24 mouse cellular contexts compared by ENCODE assay signal in genomic region chr4:132484820-132485219, GRCm38 (mm10). TPM values are rescaled to one million over a fixed set of nuclear protein-coding genes. Genes with fewer than 3 reads are reported as not detected.
DNase-seq lines count a peak whose midpoint lies in the region; ATAC-seq and TF ChIP-seq lines count a peak whose summit lies in the region.
"Had no signal": no experiment of that assay in that cellular context is flagged by ENCODE, and none has a peak within 500 bp of the region (broad histone marks: within the 10 kb centered on the region; RNA-seq: fewer than 3 reads in every experiment).

No protein-coding gene starts in this region.

- H3K4me2 ChIP-seq in kidney, embryonic 14.5 days (replicated peaks; ENCODE audit: low read depth, low read length), result no peak overlapping the region
- no peak overlapping the region for H3K4me2 ChIP-seq in intestine, embryonic 14.5 days (ENCODE audit: low read length)
- H3K4me2 ChIP-seq in intestine, postnatal 0 days (replicated peaks; ENCODE audit: low read depth), result no peak overlapping the region
- no peak overlapping the region for H3K4me2 ChIP-seq in liver, embryonic 15.5 days
- H3K4me2 ChIP-seq: embryonic facial prominence, embryonic 15.5 days; forebrain, embryonic 12.5 days; heart, embryonic 13.5 days; hindbrain, embryonic 14.5 days had no signal

- ATAC-seq in kidney, embryonic 14.5 days (ENCODE audit: low FRiP score, low TSS enrichment), result no peak
- 0 out of 2 replicates have a peak, but pooled peaks have one; percentile 53 for ATAC-seq in intestine, embryonic 14.5 days (replicated peaks; ENCODE audit: low FRiP score, low TSS enrichment, low read depth)
- peak; percentile 60 for ATAC-seq in intestine, postnatal 0 days
- peak; percentile 52; the same call in 1 of the 2 replicates for ATAC-seq in liver, embryonic 15.5 days (ENCODE audit: insufficient read depth)
- ATAC-seq: forebrain, postnatal 0 days; Patski had no signal

- WGBS in kidney, embryonic 14.5 days, result 72% methylated on average over 5 of the region's 5 CpGs
- 47% methylated on average over 5 of the region's 5 CpGs for WGBS in intestine, embryonic 14.5 days
- 29% methylated on average over 5 of the region's 5 CpGs for WGBS in intestine, postnatal 0 days
- WGBS in liver, embryonic 15.5 days (ENCODE audit: insufficient replicate concordance), result 56% methylated on average over 5 of the region's 5 CpGs

- peak; percentile 62 to 73 for DNase-seq in kidney, adult 8-10 months
- no peak for DNase-seq in intestine, embryonic 14.5 days (ENCODE audit: low spot score)
- no peak for DNase-seq in testis, postnatal 14 days (ENCODE audit: low spot score)
- DNase-seq in heart, adult 9 months (ENCODE audit: low spot score in 2 of 2), result no peak
- DNase-seq in cerebellum, postnatal 25 days, result no peak
- DNase-seq: adrenal gland, postnatal 25 days; cerebellum, adult 18-20 months; cerebellum, postnatal 14 days; forebrain, postnatal 0 days; heart, adult 2 months; heart, postnatal 10 days; lung, adult 18-20 months; lung, postnatal 10 days; midbrain, embryonic 14.5 days; thymus, postnatal 14 days had no signal

- no peak overlapping the region for H3K27ac ChIP-seq in kidney, embryonic 14.5 days (ENCODE audit: low read depth, low read length)
- H3K27ac ChIP-seq in intestine, embryonic 14.5 days (ENCODE audit: low read depth), result no peak overlapping the region
- H3K27ac ChIP-seq in intestine, postnatal 0 days (ENCODE audit: low read depth, low read length), result no peak overlapping the region
- no peak overlapping the region for H3K27ac ChIP-seq in liver, embryonic 15.5 days (replicated peaks)
- H3K27ac ChIP-seq: embryonic facial prominence, embryonic 10.5 days; embryonic facial prominence, embryonic 15.5 days; forebrain, embryonic 12.5 days; heart, adult 2 months; heart, embryonic 13.5 days; hindbrain, embryonic 14.5 days had no signal

- no peaks in the 10 kb centered on the region for H3K27me3 ChIP-seq in kidney, embryonic 14.5 days (ENCODE audit: control insufficient read depth, insufficient read depth, low read length)
- H3K27me3 ChIP-seq in intestine, embryonic 14.5 days (replicated peaks; ENCODE audit: control insufficient read depth, insufficient read depth, low read length), result no peaks in the 10 kb centered on the region
- no peaks in the 10 kb centered on the region for H3K27me3 ChIP-seq in intestine, postnatal 0 days (replicated peaks; ENCODE audit: control insufficient read depth, insufficient read depth, low read length)
- H3K27me3 ChIP-seq in liver, embryonic 15.5 days, result no peaks in the 10 kb centered on the region
- H3K27me3 ChIP-seq: embryonic facial prominence, embryonic 15.5 days; forebrain, embryonic 12.5 days; heart, embryonic 13.5 days; Patski had no signal

- H3K9ac ChIP-seq in kidney, embryonic 14.5 days (ENCODE audit: low read depth, low read length), result no peak overlapping the region
- no peak overlapping the region for H3K9ac ChIP-seq in intestine, embryonic 14.5 days (ENCODE audit: low read length)
- no peak overlapping the region for H3K9ac ChIP-seq in intestine, postnatal 0 days (ENCODE audit: low read depth, low read length)
- H3K9ac ChIP-seq in liver, embryonic 15.5 days, result no peak overlapping the region
- H3K9ac ChIP-seq: embryonic facial prominence, embryonic 15.5 days; forebrain, embryonic 12.5 days; forebrain, postnatal 0 days; heart, embryonic 13.5 days; hindbrain, embryonic 14.5 days had no signal

- TF ChIP-seq CTCF in intestine, postnatal 0 days (IDR thresholded peaks at IDR 0.05; ENCODE audit: low read depth), result 0 out of 2 replicates have a peak, but pooled peaks have one; percentile 12

- no peaks in the 10 kb centered on the region for H3K4me1 ChIP-seq in kidney, embryonic 14.5 days (ENCODE audit: control insufficient read depth, insufficient read depth, low read length)
- H3K4me1 ChIP-seq in intestine, embryonic 14.5 days (replicated peaks; ENCODE audit: control insufficient read depth, insufficient read depth, low read length), result no peaks in the 10 kb centered on the region
- peaks cover 6% of the 10 kb centered on the region; the same call in 1 of the 2 replicates for H3K4me1 ChIP-seq in intestine, postnatal 0 days (replicated peaks; ENCODE audit: control insufficient read depth, insufficient read depth, low read length)
- peaks cover 20% of the 10 kb centered on the region; the same call in 1 of the 2 replicates for H3K4me1 ChIP-seq in liver, embryonic 15.5 days (replicated peaks)
- H3K4me1 ChIP-seq: forebrain, embryonic 12.5 days; heart, embryonic 13.5 days had no signal

- H3K36me3 ChIP-seq in kidney, embryonic 14.5 days (ENCODE audit: control insufficient read depth, insufficient read depth, low read length), result no peaks in the 10 kb centered on the region
- H3K36me3 ChIP-seq in intestine, embryonic 14.5 days (ENCODE audit: control insufficient read depth, insufficient read depth, low read length), result no peaks in the 10 kb centered on the region
- H3K36me3 ChIP-seq in intestine, postnatal 0 days (ENCODE audit: control insufficient read depth, insufficient read depth), result no peaks in the 10 kb centered on the region
- H3K36me3 ChIP-seq in liver, embryonic 15.5 days (replicated peaks), result no peaks in the 10 kb centered on the region
- H3K36me3 ChIP-seq: embryonic facial prominence, embryonic 10.5 days; embryonic facial prominence, embryonic 15.5 days; forebrain, embryonic 12.5 days; heart, embryonic 13.5 days had no signal

- H3K4me3 ChIP-seq in kidney, embryonic 14.5 days (ENCODE audit: low read length), result no peak overlapping the region
- no peak overlapping the region for H3K4me3 ChIP-seq in intestine, embryonic 14.5 days (ENCODE audit: low read depth, low read length)
- H3K4me3 ChIP-seq in intestine, postnatal 0 days (ENCODE audit: low read depth, low read length), result no peak overlapping the region
- H3K4me3 ChIP-seq in liver, embryonic 15.5 days (replicated peaks), result no peak overlapping the region
- H3K4me3 ChIP-seq: embryonic facial prominence, embryonic 10.5 days; embryonic facial prominence, embryonic 15.5 days; forebrain, embryonic 12.5 days; heart, adult 2 months; heart, embryonic 13.5 days had no signal

- H3K9me3 ChIP-seq in kidney, embryonic 14.5 days (ENCODE audit: control insufficient read depth, low read length), result no peaks in the 10 kb centered on the region
- no peaks in the 10 kb centered on the region for H3K9me3 ChIP-seq in intestine, embryonic 14.5 days (ENCODE audit: control insufficient read depth, low read length)
- H3K9me3 ChIP-seq in intestine, postnatal 0 days (ENCODE audit: control insufficient read depth), result no peaks in the 10 kb centered on the region
- H3K9me3 ChIP-seq in liver, embryonic 15.5 days (replicated peaks), result no peaks in the 10 kb centered on the region
- H3K9me3 ChIP-seq: embryonic facial prominence, embryonic 10.5 days; embryonic facial prominence, embryonic 15.5 days; forebrain, embryonic 12.5 days; heart, embryonic 13.5 days had no signal

RNA-seq across cellular contexts. Expression of gene Med18, which starts 21.1 kb away (rescaled TPM):
- polyA plus RNA-seq in kidney, embryonic 14.5 days (2014; fragmentation: Nextera tagmentation; extraction: Ambion mirVana), result 19.3 and 24.5 TPM in 2 replicates
- polyA plus RNA-seq in intestine, embryonic 14.5 days (2014; fragmentation: Nextera tagmentation; extraction: Ambion mirVana), result 11.4 and 16.2 TPM in 2 replicates
- polyA plus RNA-seq in intestine, postnatal 0 days (2015; fragmentation: Nextera tagmentation; extraction: Ambion mirVana), result 8.8 and 9.5 TPM in 2 replicates
- polyA plus RNA-seq in liver, embryonic 15.5 days (2015; fragmentation: Nextera tagmentation; extraction: Ambion mirVana), result 10.7 and 11.2 TPM in 2 replicates

RNA-seq across cellular contexts. Expression of gene Sesn2, which starts 25.5 kb away (rescaled TPM):
- polyA plus RNA-seq in kidney, embryonic 14.5 days (2014; fragmentation: Nextera tagmentation; extraction: Ambion mirVana), result 12.4 and 15.4 TPM in 2 replicates
- polyA plus RNA-seq in intestine, embryonic 14.5 days (2014; fragmentation: Nextera tagmentation; extraction: Ambion mirVana), result 6.9 and 7.3 TPM in 2 replicates
- polyA plus RNA-seq in intestine, postnatal 0 days (2015; fragmentation: Nextera tagmentation; extraction: Ambion mirVana), result 17.2 and 18.0 TPM in 2 replicates
- 7.4 and 7.8 TPM in 2 replicates for polyA plus RNA-seq in liver, embryonic 15.5 days (2015; fragmentation: Nextera tagmentation; extraction: Ambion mirVana)

RNA-seq across cellular contexts. Expression of gene Atpif1, which starts 48.6 kb away (rescaled TPM):
- polyA plus RNA-seq in kidney, embryonic 14.5 days (2014; fragmentation: Nextera tagmentation; extraction: Ambion mirVana), result 1,253 and 1,671 TPM in 2 replicates
- polyA plus RNA-seq in intestine, embryonic 14.5 days (2014; fragmentation: Nextera tagmentation; extraction: Ambion mirVana), result 1,370 and 1,434 TPM in 2 replicates
- polyA plus RNA-seq in intestine, postnatal 0 days (2015; fragmentation: Nextera tagmentation; extraction: Ambion mirVana), result 1,746 and 1,835 TPM in 2 replicates
- polyA plus RNA-seq in liver, embryonic 15.5 days (2015; fragmentation: Nextera tagmentation; extraction: Ambion mirVana), result 991 and 1,178 TPM in 2 replicates

RNA-seq across cellular contexts. Expression of gene Dnajc8, which starts 50.5 kb away (rescaled TPM):
- polyA plus RNA-seq in kidney, embryonic 14.5 days (2014; fragmentation: Nextera tagmentation; extraction: Ambion mirVana), result 176 and 238 TPM in 2 replicates
- 174 and 189 TPM in 2 replicates for polyA plus RNA-seq in intestine, embryonic 14.5 days (2014; fragmentation: Nextera tagmentation; extraction: Ambion mirVana)
- polyA plus RNA-seq in intestine, postnatal 0 days (2015; fragmentation: Nextera tagmentation; extraction: Ambion mirVana), result 119 and 120 TPM in 2 replicates
- polyA plus RNA-seq in liver, embryonic 15.5 days (2015; fragmentation: Nextera tagmentation; extraction: Ambion mirVana), result 68.8 and 84.7 TPM in 2 replicates

Comparison
In these comparisons a context has a peak if more than half of its experiments do, and no peak if none do; other contexts are left out.
1. DNase-seq: peak in kidney, adult 8-10 months (2 of 2); none in intestine, embryonic 14.5 days (single experiment), testis, postnatal 14 days (single experiment), heart, adult 9 months (0 of 2) and cerebellum, postnatal 25 days (0 of 2).